Mouse (Mus musculus): ENCODE results near the gene Clcn1. TPM values are rescaled to one million over a fixed set of nuclear protein-coding genes. Genes with fewer than 3 reads are reported as not detected.

Gene Clcn1
- polyA plus RNA-seq, 1 experiment from 2014 or later: 0.29 TPM

- Histone ChIP-seq H3K4me2 (ENCODE audit: low read length) (peak overlapping the region; percentile 89), H3K27ac (no peak overlapping the region)
Measured at GRCm38 (mm10) chr6:42324067-42324481, 37.6 kb downstream of the Clcn1 start.

GRCm38 (mm10) chr6:42324482-42325267 is 38.2 kb downstream of the Clcn1 start, which contains the start of gene Fam131b:
TSS of gene Fam131b (minus strand) at chr6:42324643.
- DNase-seq (ENCODE audit: low spot score): peak; percentile 15
- Histone ChIP-seq H3K4me2 (ENCODE audit: low read length) (peak within 1 kb of the TSS; percentile 89), H3K9me3 (replicated peaks; ENCODE audit: low read length) (no peaks in the 10 kb centered on the region), H3K27ac (no peak within 1 kb of the TSS), H3K36me3 (ENCODE audit: insufficient read depth, low read length) (no peaks in the 10 kb centered on the region), H3K4me3 (replicated peaks; ENCODE audit: low read depth, low read length) (peak within 1 kb of the TSS; percentile 42), H3K4me1 (replicated peaks; ENCODE audit: insufficient read depth, low read length) (peaks cover 6% of the 10 kb centered on the region; the same call in 1 of the 2 replicates), H3K27me3 (ENCODE audit: insufficient read depth, low read length) (peaks cover 15% of the 10 kb centered on the region; the same call in 1 of the 2 replicates), H3K9ac (ENCODE audit: low read depth, low read length) (peak within 1 kb of the TSS; percentile 45)
- TF ChIP-seq CTCF (IDR thresholded peaks at IDR 0.05; ENCODE audit: low read depth): no peak
- WGBS: under 1% methylated on average over 37 of the region's 68 CpGs
- peak; percentile 63 for ATAC-seq (replicated peaks; ENCODE audit: low FRiP score, low read depth)

More at GRCm38 (mm10) chr6:42324067-42324481, 37.6 kb downstream of the Clcn1 start:
- Histone ChIP-seq H3K4me1 (replicated peaks; ENCODE audit: insufficient read depth, low read length) (peaks cover 6% of the 10 kb centered on the region; the same call in 1 of the 2 replicates), H3K27me3 (ENCODE audit: insufficient read depth, low read length) (peaks cover 15% of the 10 kb centered on the region; the same call in 1 of the 2 replicates), H3K36me3 (ENCODE audit: insufficient read depth, low read length) (no peaks in the 10 kb centered on the region), H3K9me3 (replicated peaks; ENCODE audit: low read length) (no peaks in the 10 kb centered on the region), H3K9ac (ENCODE audit: low read depth, low read length) (peak overlapping the region; percentile 45; the same call in 1 of the 2 replicates), H3K4me3 (replicated peaks; ENCODE audit: low read depth, low read length) (peak overlapping the region; percentile 42)
- 2% methylated on average over 21 of the region's 32 CpGs for WGBS
- peak; percentile 47; the same call in 1 of the 2 replicates for ATAC-seq (replicated peaks; ENCODE audit: low FRiP score, low read depth)
- peak; percentile 13 for DNase-seq (ENCODE audit: low spot score)
- TF ChIP-seq CTCF (IDR thresholded peaks at IDR 0.05; ENCODE audit: low read depth): no peak

- H3K4me2 ChIP-seq (ENCODE audit: low read length): peak overlapping the region; percentile 89
- no peak overlapping the region for H3K9ac ChIP-seq (ENCODE audit: low read depth, low read length)
- H3K36me3 ChIP-seq (ENCODE audit: insufficient read depth, low read length): no peaks in the 10 kb centered on the region
- no peaks in the 10 kb centered on the region for H3K9me3 ChIP-seq (replicated peaks; ENCODE audit: low read length)
- DNase-seq (ENCODE audit: low spot score): peak; percentile 77
- 4% methylated on average over 7 of the region's 7 CpGs for WGBS
- ATAC-seq (replicated peaks; ENCODE audit: low FRiP score, low read depth): 0 out of 2 replicates have a peak, but pooled peaks have one; percentile 17
- H3K4me3 ChIP-seq (replicated peaks; ENCODE audit: low read depth, low read length): peak overlapping the region; percentile 42
- H3K27me3 ChIP-seq (ENCODE audit: insufficient read depth, low read length): peaks cover 15% of the 10 kb centered on the region; the same call in 1 of the 2 replicates
- TF ChIP-seq CTCF (IDR thresholded peaks at IDR 0.05; ENCODE audit: low read depth): peak; percentile 83
- H3K27ac ChIP-seq: no peak overlapping the region
- peaks cover 6% of the 10 kb centered on the region; the same call in 1 of the 2 replicates for H3K4me1 ChIP-seq (replicated peaks; ENCODE audit: insufficient read depth, low read length)
Measured at GRCm38 (mm10) chr6:42325268-42325609, 38.8 kb downstream of the Clcn1 start.

GRCm38 (mm10) chr6:42326509-42326908 is 40.0 kb downstream of the Clcn1 start:
- no peak for ATAC-seq (replicated peaks; ENCODE audit: low FRiP score, low read depth)
- 90% methylated on average over 3 of the region's 3 CpGs for WGBS
- peaks cover 15% of the 10 kb centered on the region; the same call in 1 of the 2 replicates for H3K27me3 ChIP-seq (ENCODE audit: insufficient read depth, low read length)
- H3K27ac ChIP-seq: no peak overlapping the region
- H3K9me3 ChIP-seq (replicated peaks; ENCODE audit: low read length): no peaks in the 10 kb centered on the region
- no peaks in the 10 kb centered on the region for H3K36me3 ChIP-seq (ENCODE audit: insufficient read depth, low read length)
- no peak overlapping the region for H3K4me2 ChIP-seq (ENCODE audit: low read length)
- H3K9ac ChIP-seq (ENCODE audit: low read depth, low read length): no peak overlapping the region
- H3K4me1 ChIP-seq (replicated peaks; ENCODE audit: insufficient read depth, low read length): peaks cover 6% of the 10 kb centered on the region; the same call in 1 of the 2 replicates
- TF ChIP-seq CTCF (IDR thresholded peaks at IDR 0.05; ENCODE audit: low read depth): no peak
- no peak for DNase-seq (ENCODE audit: low spot score)
- H3K4me3 ChIP-seq (replicated peaks; ENCODE audit: low read depth, low read length): no peak overlapping the region

- 73% methylated on average over 3 of the region's 3 CpGs for WGBS
- ATAC-seq (replicated peaks; ENCODE audit: low FRiP score, low read depth): no peak
Measured at GRCm38 (mm10) chr6:42328757-42329156, 42.3 kb downstream of the Clcn1 start.

GRCm38 (mm10) chr6:42330216-42330615 is 43.7 kb downstream of the Clcn1 start:
- 70% methylated on average over 3 of the region's 3 CpGs for WGBS
- ATAC-seq (replicated peaks; ENCODE audit: low FRiP score, low read depth): no peak
- Histone ChIP-seq H3K4me1 (replicated peaks; ENCODE audit: insufficient read depth, low read length) (no peaks in the 10 kb centered on the region), H3K36me3 (ENCODE audit: insufficient read depth, low read length) (no peaks in the 10 kb centered on the region), H3K27ac (no peak overlapping the region), H3K4me2 (ENCODE audit: low read length) (no peak overlapping the region), H3K27me3 (ENCODE audit: insufficient read depth, low read length) (no peaks in the 10 kb centered on the region), H3K9ac (ENCODE audit: low read depth, low read length) (no peak overlapping the region), H3K4me3 (replicated peaks; ENCODE audit: low read depth, low read length) (no peak overlapping the region), H3K9me3 (replicated peaks; ENCODE audit: low read length) (no peaks in the 10 kb centered on the region)
- TF ChIP-seq CTCF (IDR thresholded peaks at IDR 0.05; ENCODE audit: low read depth): no peak
- no peak for DNase-seq (ENCODE audit: low spot score)

More at GRCm38 (mm10) chr6:42328757-42329156, 42.3 kb downstream of the Clcn1 start:
- no peak for TF ChIP-seq CTCF (IDR thresholded peaks at IDR 0.05; ENCODE audit: low read depth)
- H3K27ac ChIP-seq: no peak overlapping the region
- DNase-seq (ENCODE audit: low spot score): no peak
- H3K27me3 ChIP-seq (ENCODE audit: insufficient read depth, low read length): peaks cover 9% of the 10 kb centered on the region; the same call in 1 of the 2 replicates
- peaks cover 3% of the 10 kb centered on the region; the same call in 1 of the 2 replicates for H3K4me1 ChIP-seq (replicated peaks; ENCODE audit: insufficient read depth, low read length)
- no peak overlapping the region for H3K4me3 ChIP-seq (replicated peaks; ENCODE audit: low read depth, low read length)
- H3K36me3 ChIP-seq (ENCODE audit: insufficient read depth, low read length): no peaks in the 10 kb centered on the region
- H3K9me3 ChIP-seq (replicated peaks; ENCODE audit: low read length): no peaks in the 10 kb centered on the region
- no peak overlapping the region for H3K4me2 ChIP-seq (ENCODE audit: low read length)
- no peak overlapping the region for H3K9ac ChIP-seq (ENCODE audit: low read depth, low read length)

Data from kidney, postnatal 0 days (tissue).